Mouse (Mus musculus): ENCODE data around the gene Rpl27a. TPM values are rescaled to one million over a fixed set of nuclear protein-coding genes. Genes with fewer than 3 reads are reported as not detected.

The Rpl27a gene
- total and polyA plus RNA-seq, 3 experiments, result 221 to 1,252 TPM; not detected in 1

Other genes with a start within 250 kb of the Rpl27a start
- gene Stk33, start 80.1 kb upstream of the Rpl27a start, total RNA-seq (2012; rRNA removed), result not detected in 2 replicates
- not detected for gene Stk33, start 80.1 kb upstream of the Rpl27a start, polyA plus RNA-seq (2012; ENCODE audit: insufficient read depth in 1 of 2, insufficient read length in 2 of 2, low read depth in 1 of 2, low replicate concordance in 2 of 2, missing spikeins in 1 of 2)
- gene Trim66, start 11.0 kb upstream of the Rpl27a start, total RNA-seq (2012; rRNA removed), result not detected in 2 replicates
- gene Trim66, start 11.0 kb upstream of the Rpl27a start, polyA plus RNA-seq (2012; ENCODE audit: insufficient read depth in 1 of 2, insufficient read length in 2 of 2, low read depth in 1 of 2, low replicate concordance in 2 of 2, missing spikeins in 1 of 2), result under 1 TPM in 1 of 2 experiments, not detected in 1; 0.01 TPM
- 2.6 and 2.7 TPM in 2 replicates for gene St5, start 184.5 kb downstream of the Rpl27a start, total RNA-seq (2012; rRNA removed)
- gene St5, start 184.5 kb downstream of the Rpl27a start, polyA plus RNA-seq (2012; ENCODE audit: insufficient read depth in 1 of 2, insufficient read length in 2 of 2, low read depth in 1 of 2, low replicate concordance in 2 of 2, missing spikeins in 1 of 2), result 1 to 10 TPM in 1 of 2 experiments, not detected in 1; 3.4 TPM
- 26.4 and 29.0 TPM in 2 replicates for gene Akip1, start 184.5 kb downstream of the Rpl27a start, total RNA-seq (2012; rRNA removed)
- 10 to 100 TPM in 1 of 2 experiments, not detected in 1; 34.0 TPM for gene Akip1, start 184.5 kb downstream of the Rpl27a start, polyA plus RNA-seq (2012; ENCODE audit: insufficient read depth in 1 of 2, insufficient read length in 2 of 2, low read depth in 1 of 2, low replicate concordance in 2 of 2, missing spikeins in 1 of 2)
- 0.10 TPM in 1 of 2 replicates, not detected in the other for gene BC051019, start 204.7 kb downstream of the Rpl27a start, total RNA-seq (2012; rRNA removed)
- under 1 TPM in 1 of 2 experiments, not detected in 1; 0.39 TPM for gene BC051019, start 204.7 kb downstream of the Rpl27a start, polyA plus RNA-seq (2012; ENCODE audit: insufficient read depth in 1 of 2, insufficient read length in 2 of 2, low read depth in 1 of 2, low replicate concordance in 2 of 2, missing spikeins in 1 of 2)
- not detected in 2 replicates for gene Ascl3, start 212.6 kb downstream of the Rpl27a start, total RNA-seq (2012; rRNA removed)
- gene Ascl3, start 212.6 kb downstream of the Rpl27a start, polyA plus RNA-seq (2012; ENCODE audit: insufficient read depth in 1 of 2, insufficient read length in 2 of 2, low read depth in 1 of 2, low replicate concordance in 2 of 2, missing spikeins in 1 of 2), result not detected
- gene Tmem9b, start 233.7 kb downstream of the Rpl27a start, total RNA-seq (2012; rRNA removed), result 25.1 and 30.6 TPM in 2 replicates
- gene Tmem9b, start 233.7 kb downstream of the Rpl27a start, polyA plus RNA-seq (2012; ENCODE audit: insufficient read depth in 1 of 2, insufficient read length in 2 of 2, low read depth in 1 of 2, low replicate concordance in 2 of 2, missing spikeins in 1 of 2), result 10 to 100 TPM in 1 of 2 experiments, not detected in 1; 26.4 TPM

Data from MEL (cell line).